Mouse (Mus musculus) brain, embryonic 14.5 days (tissue): Measurements from ENCODE around the gene Samd13.

Experiments
- CTCF ChIP-seq: fragments of 200-500 bp; IDR thresholded peaks from 2 replicates; pipeline ENCODE4 v1.5.1; 2012; ENCODE audit warnings: inconsistent platforms, mild to moderate bottlenecking, moderate library complexity, borderline replicate concordance; ENCODE audit not compliant: insufficient read depth, insufficient read length; ENCODE audit errors: extremely low read depth
- POLR2A ChIP-seq: fragments of 200-500 bp; IDR thresholded peaks from 2 replicates; pipeline ENCODE4 v1.6.1; 2012; ENCODE audit warnings: mild to moderate bottlenecking, inconsistent platforms, borderline replicate concordance; ENCODE audit not compliant: poor library complexity, insufficient read depth, insufficient read length, severe bottlenecking; ENCODE audit errors: extremely low read depth

DNA sequence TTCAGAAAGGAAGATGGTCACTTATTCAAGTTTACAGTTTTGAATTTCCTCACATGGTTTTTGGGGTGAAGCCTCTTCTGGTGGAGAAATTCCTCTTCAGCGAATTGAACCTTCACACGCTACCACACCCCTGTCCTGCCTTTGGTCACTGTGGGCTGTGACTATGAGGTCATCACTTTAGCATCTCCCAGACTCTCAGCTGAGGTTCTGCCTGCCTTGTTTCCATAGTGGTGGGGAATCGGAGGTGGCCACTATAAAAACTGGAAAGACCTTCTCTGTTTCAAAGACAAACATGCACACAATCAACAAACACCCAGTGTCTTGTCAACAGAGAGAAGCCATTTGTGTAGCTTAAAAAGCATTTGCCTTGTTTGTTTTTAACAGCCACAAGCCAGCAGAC, 34.2 kb downstream of the Samd13 start, which contains the start of gene 4930503B20Rik:
- no peak for TF ChIP-seq CTCF
- no peak for TF ChIP-seq POLR2A
